Mouse (Mus musculus): Measurements from ENCODE around the gene Icam4.
"Not testable (repeated sequence)": the region's sequence is repeated elsewhere in the genome, so short reads cannot be mapped to it uniquely, and the experiment has no call there.

The Icam4 gene

DNA sequence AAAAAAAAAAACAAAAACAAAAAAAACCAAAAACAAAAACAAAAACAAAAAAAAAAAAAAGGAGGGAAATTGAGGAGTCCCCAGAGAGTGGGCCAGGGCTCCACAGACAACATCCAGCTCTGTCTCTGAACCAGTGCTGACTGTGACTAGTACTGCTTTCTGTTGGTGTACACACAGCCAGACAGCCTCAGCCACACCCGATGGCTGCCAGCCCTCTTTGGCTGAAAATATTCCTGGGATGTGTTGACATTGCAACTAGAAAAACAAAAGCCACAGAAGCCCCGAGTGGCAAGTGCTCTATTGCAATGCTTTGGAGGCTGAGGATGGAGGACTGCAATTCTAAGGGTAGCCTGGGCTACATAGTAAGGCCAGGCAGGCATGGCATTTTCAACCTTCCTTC lies 18.8 kb upstream of the Icam4 start:
- in situ Hi-C loops (cut with MboI; ENCODE audit: unreplicated experiment in 2 of 2): no loop called here

DNA sequence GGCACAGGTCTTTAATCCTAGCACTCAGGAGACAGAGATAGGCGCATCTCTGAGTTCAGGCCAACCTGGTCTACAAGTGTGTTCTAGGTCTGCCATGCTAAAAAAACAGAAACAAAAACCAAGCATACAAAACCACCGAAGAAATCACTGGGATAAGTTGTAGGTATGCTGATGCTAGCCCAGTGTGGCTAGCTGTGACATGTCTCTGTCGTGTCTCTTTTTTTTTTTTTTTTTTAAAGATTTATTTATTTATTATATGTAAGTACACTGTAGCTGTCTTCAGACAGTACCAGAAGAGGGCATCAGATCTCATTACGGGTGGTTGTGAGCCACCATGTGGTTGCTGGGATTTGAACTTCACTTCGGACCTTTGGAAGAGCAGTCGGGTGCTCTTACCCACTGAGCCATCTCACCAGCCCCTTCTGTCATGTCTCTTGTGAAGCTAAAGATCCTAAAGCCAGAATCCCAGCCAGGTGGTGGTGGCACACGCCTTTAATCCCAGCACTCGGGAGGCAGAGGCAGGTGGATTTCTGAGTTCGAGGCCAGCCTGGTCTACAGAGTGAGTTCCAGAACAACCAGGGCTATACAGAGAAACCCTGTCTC lies 18.1 kb upstream of the Icam4 start:
- in situ Hi-C loops (cut with MboI; ENCODE audit: unreplicated experiment in 2 of 2): not testable (repeated sequence)

DNA sequence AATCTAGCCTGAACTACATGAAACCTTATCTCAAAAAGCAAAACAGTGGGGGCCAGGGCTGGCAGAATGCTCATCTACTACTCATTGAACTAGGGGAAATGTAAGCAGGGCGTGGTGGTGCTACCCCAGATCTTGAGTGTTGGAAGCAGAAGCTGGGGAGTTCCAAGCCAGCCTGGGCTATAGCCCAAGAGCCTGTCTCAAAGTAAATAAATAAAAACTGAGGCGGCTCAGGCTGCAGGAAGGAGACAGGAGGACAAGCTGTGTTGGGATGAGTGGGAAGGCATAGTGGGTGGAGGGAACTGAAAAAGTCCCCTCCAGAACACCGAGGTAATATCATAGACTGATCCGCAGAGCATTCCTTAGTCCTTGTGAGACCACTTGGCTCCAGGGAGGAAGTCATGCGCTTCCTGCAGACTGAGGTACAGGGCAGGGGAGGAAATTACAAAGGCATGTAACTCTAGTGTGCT lies 17.3 kb upstream of the Icam4 start:
- in situ Hi-C loops (cut with MboI; ENCODE audit: unreplicated experiment in 2 of 2): no loop called here

DNA sequence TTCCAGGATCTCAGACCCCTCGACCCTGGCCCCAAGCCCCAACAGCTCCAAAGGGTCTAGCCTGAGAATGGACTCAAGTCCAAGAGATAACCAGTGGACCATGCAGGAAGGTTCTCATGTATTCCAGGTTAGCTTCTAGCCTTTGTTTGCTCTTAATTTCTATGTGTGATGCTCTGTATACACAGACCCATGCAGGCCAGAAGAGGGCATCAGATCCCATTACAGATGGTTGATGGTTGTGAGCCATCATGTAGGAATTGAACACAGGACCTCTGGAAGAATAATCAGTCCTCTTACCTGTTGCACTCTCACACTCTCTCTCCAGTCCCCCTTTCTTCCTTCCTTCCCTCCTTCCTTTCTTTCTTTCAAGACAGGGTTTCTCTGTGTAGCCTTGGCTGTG lies 16.8 kb upstream of the Icam4 start:
- in situ Hi-C loops (cut with MboI; ENCODE audit: unreplicated experiment in 2 of 2): no loop called here

DNA sequence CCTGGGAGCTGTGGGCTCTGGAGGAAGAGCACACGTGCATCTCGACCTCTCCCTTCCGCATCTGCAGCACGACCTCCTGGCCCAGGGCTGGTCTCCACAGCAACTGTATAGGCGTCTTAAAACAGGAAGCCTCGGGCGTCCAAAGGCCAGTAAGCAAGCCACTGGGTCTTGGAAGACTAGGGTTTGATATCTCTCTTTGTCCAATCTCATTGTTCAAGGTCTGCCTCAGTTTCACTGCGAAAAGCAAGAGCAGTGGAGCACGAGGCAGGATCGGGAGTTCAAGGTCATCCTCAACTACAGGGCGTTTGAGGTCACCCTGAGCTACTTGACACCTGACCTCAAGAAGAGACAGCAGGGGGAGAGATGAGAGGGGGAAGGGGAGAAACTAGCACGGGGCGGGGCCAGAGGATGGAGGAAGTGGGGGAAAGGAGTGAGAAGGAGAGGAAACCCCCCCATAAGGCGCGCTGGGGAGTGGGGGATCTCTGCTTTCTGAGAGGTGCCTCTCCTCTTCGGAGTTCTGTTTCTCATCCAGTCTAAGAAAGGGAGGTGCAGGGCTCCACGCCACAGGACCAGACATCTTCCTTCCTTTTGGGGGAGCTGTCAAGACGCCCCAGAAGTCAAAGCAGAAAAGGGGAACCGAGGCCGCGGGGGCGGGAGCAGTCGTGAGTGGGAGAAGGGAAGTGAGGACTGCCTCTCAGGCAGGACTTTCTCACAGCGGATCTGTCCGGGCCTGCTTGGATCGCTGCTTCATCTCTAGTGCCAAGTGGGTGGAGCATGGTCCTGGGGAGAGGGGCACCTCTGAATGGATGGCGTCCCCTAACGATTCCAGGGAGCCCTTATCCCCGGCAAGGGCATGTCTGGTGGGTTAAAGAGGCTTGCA lies 14.2 kb upstream of the Icam4 start:
- in situ Hi-C loops (cut with MboI; ENCODE audit: unreplicated experiment in 2 of 2): no loop called here

DNA sequence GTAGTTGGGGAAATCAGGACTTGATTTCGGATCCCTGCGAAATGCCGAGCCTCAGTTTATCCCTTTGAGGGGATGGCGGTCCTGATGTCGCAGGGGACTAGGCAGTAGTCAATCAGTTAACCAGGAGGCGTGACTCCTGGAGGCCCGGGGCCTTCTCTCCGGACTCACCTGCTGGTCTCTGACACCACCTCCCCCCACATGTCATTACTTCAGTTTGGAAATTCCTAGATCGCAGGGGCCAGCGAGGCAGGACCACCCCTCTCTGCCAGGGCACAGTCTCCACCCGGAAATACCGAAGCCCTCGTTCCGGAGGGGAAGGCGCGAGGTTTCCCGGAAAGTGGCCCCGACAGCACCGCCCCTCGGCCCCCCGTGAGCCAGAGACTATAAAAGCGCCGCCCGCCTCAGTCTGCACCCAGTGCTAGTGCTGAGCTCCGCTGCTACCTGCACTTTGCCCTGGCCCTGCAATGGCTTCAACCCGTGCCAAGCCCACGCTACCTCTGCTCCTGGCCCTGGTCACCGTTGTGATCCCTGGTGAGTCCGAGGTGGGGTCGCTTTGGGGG lies 13.5 kb upstream of the Icam4 start, which contains the start of gene Icam1:
TSS of gene Icam1 (plus strand) at position 415 of the 560 bp plus-strand sequence.
- in situ Hi-C loops (cut with MboI; ENCODE audit: unreplicated experiment in 2 of 2): no loop called here

DNA sequence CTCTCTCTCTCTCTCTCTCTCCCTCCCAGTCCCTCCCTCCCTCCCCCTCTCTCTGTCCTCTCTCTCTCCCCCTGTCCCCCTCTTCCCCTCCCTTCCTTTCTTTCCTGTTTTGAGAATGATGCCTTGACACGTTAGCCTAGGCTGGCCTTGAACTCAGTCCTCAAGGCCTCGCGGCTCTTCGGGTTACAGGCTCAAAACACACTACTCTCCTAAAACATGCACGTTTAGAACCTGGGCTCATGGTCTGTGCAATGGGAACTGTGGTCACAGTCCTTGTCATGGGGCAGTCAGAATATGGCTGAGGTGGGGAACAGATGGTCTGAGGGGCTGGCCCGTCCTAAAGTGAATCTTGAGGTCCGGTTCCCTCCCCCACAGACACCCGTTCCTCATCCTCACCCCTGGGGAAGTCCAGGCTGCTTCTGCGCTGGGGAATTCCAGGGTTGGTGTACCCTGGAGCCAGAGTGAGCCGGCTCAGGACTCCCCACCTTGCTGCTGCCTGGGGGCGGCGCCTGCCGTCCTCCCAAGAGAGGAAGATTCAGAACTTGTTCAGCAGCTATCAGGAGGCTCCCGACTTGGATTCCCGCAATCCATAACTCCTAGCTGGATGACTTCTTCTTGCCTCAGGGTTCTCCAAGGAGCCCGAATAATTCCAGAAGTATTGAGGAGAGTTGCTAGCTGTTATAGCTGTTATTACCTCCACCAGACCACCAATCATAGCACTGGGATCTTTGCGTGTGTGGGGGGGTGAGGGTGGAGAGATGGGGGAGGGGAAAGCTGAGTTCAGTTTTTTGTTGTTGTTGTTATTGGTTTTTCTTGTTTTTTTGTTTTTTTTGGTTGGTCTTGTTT lies 12.6 kb upstream of the Icam4 start:
- in situ Hi-C loops (cut with MboI; ENCODE audit: unreplicated experiment in 2 of 2): no loop called here

DNA sequence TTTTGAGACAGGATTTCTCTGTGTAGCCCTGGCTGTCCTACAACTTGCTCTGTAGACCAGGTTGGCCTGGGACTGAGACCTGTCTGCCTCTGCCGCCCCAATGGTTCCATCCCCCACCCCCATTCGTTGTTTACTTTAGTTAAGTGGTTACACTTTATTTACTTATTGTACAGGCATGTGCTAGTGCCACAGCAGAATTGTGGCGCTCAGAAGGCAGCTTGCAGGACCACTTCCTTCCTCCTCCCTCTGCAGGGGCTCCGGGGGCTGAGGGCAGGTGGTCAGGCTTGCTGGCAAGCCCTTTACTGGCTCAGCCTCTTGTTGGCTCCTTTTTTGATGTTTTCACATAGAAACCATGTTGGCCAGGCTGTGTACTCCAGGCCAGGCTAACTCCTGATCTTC lies 12.0 kb upstream of the Icam4 start:
- in situ Hi-C loops (cut with MboI; ENCODE audit: unreplicated experiment in 2 of 2): no loop called here

DNA sequence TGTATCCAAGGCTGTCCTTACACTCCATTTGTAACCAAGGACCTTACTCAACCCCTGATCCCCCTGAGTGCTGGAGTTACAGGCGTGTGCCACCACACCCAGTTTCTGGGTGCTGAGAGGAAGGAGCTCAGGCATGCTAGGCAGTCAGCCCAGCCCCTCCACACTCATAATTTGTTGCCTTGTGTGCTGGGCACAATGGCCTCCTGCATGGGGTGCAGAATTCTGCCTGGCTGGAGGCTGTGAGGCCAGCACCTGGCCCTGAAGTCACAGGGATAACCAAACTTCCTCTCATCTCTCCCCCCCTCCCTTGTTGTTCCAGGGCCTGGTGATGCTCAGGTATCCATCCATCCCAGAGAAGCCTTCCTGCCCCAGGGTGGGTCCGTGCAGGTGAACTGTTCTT lies 10.6 kb upstream of the Icam4 start:
- in situ Hi-C loops (cut with MboI; ENCODE audit: unreplicated experiment in 2 of 2): no loop called here

DNA sequence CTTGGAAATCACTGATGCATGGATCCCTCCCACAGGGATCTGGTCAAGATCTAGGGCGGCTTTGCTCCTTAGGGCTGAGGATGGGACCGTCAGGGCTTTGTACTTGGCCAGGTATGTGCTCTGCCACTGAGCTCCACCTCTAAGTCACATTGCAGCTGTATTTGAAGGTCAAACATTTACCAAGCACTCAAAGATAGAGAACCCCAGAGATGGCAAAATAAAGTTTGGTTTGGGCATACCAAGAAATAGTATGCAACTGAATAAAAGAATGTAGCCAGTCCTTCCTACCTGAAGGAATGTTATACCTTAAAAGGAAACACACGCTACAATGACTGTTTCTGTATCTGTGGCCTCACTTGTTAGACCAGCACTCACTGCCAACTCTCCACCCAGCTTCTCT lies 7.8 kb upstream of the Icam4 start:
- in situ Hi-C loops (cut with MboI; ENCODE audit: unreplicated experiment in 2 of 2): no loop called here

DNA sequence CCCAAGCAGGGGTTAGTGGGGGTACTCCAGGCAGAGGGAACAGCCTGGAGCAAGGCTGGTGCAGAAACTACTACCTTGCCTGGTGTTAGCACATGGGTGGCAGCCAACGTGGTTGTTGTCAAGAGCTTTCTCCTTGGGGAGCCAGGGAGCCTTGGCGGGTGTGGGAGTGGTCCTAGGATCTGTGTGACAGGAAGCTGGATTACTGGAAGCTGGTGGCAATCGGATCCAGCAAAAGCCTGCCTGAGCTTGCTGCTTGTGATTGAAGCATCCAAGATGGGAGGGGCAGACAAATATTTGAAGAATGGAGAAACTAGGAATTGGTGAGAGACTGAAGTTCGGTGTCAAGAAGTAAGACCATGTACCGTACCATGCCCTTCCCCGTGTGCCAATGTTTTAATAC lies 6.9 kb upstream of the Icam4 start:
- in situ Hi-C loops (cut with MboI; ENCODE audit: unreplicated experiment in 2 of 2): no loop called here

DNA sequence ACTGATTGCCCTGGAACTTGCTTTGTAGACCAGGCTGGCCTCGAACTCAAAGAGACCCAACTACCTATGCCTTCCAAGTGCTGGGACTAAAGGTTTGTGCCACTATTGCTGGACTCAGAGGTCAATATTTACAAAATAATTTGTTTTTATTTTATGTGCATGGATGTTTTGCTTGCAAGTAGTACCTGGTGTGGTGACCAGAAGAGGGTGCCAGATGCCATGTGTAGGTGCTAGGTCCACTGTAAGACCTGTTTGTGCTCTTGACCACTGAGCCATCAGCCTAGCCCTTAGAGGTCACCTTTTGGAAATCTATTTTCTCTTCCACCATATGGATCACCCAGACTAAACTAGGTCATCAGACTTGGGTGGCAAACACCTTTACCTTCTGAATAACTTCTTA lies 6.4 kb upstream of the Icam4 start:
- in situ Hi-C loops (cut with MboI; ENCODE audit: unreplicated experiment in 2 of 2): no loop called here

DNA sequence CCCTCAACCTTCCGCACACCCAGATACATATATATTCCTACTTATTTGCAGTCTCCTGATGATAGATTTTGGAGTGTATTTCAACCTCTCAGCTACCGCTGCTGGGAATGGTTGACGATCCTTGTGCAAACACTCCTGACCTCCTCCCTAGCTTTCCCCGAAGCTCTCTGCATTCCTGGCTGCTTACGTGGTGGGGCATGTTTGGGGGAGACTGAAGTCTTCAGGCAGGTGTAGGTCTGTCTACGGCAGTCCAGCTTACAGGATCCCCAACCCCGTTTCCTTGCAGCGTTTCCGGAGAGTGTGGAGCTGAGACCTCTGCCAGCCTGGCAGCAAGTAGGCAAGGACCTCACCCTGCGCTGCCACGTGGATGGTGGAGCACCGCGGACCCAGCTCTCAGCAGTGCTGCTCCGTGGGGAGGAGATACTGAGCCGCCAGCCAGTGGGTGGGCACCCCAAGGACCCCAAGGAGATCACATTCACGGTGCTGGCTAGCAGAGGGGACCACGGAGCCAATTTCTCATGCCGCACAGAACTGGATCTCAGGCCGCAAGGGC lies 3.8 kb upstream of the Icam4 start:
- in situ Hi-C loops (cut with MboI; ENCODE audit: unreplicated experiment in 2 of 2): loop anchor here (5.0 kb wide), 2 partner anchors 107 to 117 kb away; partner anchors contain the start of gene Tyk2 (in 1 of the 2)

DNA sequence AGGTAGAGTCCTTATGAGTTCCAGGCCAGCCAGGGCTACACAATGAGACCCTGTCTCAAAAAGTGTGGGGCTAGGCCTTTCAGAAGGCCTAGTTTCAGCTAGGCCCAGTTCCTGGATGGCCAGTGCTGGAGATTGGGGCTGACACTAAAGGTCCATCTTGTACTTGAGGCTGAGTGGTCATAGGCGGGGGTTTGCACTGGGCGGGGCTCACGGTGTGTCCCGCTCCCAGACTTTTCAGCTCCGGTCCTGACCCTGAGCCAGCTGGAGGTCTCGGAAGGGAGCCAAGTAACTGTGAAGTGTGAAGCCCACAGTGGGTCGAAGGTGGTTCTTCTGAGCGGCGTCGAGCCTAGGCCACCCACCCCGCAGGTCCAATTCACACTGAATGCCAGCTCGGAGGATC lies 2.3 kb upstream of the Icam4 start:
- in situ Hi-C loops (cut with MboI; ENCODE audit: unreplicated experiment in 2 of 2): loop anchor here (5.0 kb wide), 2 partner anchors 105 to 115 kb away; partner anchors contain the start of gene Tyk2 (in 1 of the 2)

DNA sequence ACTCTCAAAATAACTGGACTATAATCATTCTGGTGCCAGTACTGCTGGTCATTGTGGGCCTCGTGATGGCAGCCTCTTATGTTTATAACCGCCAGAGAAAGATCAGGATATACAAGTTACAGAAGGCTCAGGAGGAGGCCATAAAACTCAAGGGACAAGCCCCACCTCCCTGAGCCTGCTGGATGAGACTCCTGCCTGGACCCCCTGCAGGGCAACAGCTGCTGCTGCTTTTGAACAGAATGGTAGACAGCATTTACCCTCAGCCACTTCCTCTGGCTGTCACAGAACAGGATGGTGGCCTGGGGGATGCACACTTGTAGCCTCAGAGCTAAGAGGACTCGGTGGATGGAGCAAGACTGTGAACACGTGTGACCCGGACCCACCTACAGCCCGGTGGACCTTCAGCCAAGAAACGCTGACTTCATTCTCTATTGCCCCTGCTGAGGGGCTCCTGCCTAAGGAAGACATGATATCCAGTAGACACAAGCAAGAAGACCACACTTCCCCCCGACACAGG lies 1.3 kb upstream of the Icam4 start:
- in situ Hi-C loops (cut with MboI; ENCODE audit: unreplicated experiment in 2 of 2): loop anchor here (5.0 kb wide), 2 partner anchors 104 to 114 kb away; partner anchors contain the start of gene Tyk2 (in 1 of the 2)

DNA sequence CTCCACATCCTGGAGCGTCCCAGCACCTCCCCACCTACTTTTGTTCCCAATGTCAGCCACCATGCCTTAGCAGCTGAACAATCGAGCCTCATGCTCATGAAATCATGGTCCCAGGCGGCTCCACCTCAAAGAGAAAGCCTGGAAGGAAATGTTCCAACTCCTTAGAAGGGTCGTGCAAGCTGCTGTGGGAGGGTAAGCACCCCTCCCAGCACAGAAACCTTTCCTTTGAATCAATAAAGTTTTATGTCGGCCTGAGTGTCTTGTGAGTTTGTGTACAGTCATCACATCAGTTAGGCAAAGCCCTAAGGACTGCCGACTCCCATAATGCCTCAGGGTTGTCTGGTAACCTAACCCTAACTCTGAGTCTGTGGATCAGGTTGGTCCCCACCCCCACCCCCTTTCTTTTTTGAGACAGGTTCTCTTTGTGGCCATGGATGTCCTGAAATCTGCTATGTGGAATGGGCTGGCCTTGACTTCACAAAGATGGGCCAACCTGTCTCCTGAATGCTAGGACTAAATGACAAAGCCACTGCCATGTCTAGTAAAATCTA lies 538 bp upstream of the Icam4 start:
- in situ Hi-C loops (cut with MboI; ENCODE audit: unreplicated experiment in 2 of 2): loop anchor here (5.0 kb wide), 2 partner anchors 104 to 114 kb away; partner anchors contain the start of gene Tyk2 (in 1 of the 2)

DNA sequence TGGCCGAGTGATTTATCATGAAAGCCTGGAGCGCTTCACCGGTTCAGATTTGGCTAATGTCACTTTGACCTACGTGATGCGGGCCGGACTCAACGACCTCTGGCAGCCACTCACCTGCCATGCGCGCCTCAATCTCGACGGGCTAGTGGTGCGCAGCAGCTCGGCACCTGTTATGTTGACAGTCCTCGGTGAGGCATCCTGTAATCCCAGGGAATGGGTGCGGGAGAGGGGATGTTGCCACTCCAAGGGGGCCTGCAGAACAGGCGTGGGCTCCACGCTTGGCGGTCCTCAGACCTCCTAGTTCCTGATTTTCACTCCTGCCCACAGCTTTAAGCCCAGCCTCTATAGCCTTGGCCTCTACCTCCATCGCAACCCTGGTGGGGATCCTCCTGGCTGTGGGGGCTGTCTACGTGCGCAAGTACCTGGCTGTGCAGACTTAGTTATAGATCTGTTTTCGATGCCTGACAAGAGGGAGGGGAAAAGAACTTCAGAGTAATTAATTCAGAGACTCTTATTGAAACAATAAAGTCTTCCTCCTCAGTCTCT lies 955 bp downstream of the Icam4 start:
- in situ Hi-C loops (cut with MboI; ENCODE audit: unreplicated experiment in 2 of 2): no loop called here

DNA sequence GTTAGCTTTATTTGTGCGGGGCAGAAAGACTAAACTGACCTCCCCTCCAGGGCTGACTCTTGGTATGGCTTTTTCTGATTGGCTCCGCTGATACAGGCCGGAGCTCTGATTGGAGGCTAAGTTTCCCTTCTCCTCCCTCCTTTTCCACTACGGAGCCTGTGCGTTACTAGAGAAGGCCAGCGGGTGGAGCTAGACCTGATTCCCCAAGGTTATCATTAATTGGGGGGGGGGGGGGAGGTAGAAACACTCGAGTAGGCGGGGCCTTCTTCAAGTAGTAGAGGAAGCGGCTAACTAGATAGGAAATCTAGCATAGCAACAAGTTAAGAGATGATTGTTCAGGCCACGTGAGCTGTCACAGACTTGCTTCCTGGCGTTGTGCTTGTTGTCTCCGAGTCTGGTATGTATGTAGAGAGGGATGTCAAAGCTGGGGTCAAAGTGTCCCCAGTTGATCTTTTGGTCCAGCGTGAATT lies 1.6 kb downstream of the Icam4 start:
- in situ Hi-C loops (cut with MboI; ENCODE audit: unreplicated experiment in 2 of 2): no loop called here

DNA sequence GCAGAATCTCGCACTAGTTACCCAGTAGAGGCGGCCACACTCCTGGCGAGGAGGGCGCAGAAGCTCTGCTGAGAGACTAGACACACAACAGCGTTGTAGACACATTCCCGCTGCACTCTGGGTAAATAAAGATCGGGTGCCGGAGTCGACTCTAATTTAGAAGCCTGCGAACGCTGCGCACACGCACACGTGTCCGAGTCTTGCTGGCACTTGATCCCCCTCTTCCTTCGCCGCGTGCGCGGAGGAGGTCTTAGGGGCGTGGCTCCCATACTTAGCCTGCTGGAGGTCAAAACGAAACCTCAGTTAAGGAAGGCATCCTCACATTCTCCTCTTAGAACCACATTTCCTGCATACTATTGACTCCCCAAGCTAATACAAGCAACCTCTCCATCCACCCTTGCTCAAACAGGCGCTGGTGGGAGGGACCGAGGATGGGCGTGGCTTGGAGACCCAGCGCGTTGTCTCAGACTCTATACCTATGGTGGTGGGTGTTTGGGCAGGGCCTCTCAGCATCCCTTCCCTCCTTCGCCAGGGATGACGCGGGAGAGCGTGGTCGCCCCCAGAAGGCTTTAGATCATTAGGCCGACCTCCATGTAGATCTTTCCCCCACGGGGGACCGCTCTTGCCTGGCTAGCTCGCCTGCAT lies 2.2 kb downstream of the Icam4 start:
- in situ Hi-C loops (cut with MboI; ENCODE audit: unreplicated experiment in 2 of 2): no loop called here
